Mouse (Mus musculus) limb, embryonic 15.5 days (tissue): ENCODE results near the gene Tmed2. TPM values are rescaled to one million over a fixed set of nuclear protein-coding genes. Genes with fewer than 3 reads are reported as not detected.
"Not testable (repeated sequence)": the region's sequence is repeated elsewhere in the genome, so short reads cannot be mapped to it uniquely, and the experiment has no call there.

Experiments used
- ATAC-seq: fragments of 200-750 bp; cut with Nextera tagmentation; 2 replicates; pipeline ENCODE4 v1.8.0; 2017; ENCODE audit warnings: low read depth, moderate TSS enrichment; ENCODE audit not compliant: insufficient number of reproducible peaks, low FRiP score, low TSS enrichment
- H3K27ac ChIP-seq: fragments of 300-500 bp; sonication (generic); 2 replicates; pipeline ENCODE4 v1.5.1; 2015; ENCODE audit warnings: moderate library complexity, mild to moderate bottlenecking, inconsistent platforms
- H3K27me3 ChIP-seq: fragments of 300-500 bp; sonication (generic); 2 replicates; pipeline ENCODE4 v1.6.1; 2015; ENCODE audit warnings: inconsistent platforms
- H3K36me3 ChIP-seq: fragments of 300-500 bp; sonication (generic); 2 replicates; pipeline ENCODE4 v1.6.1; 2015; ENCODE audit warnings: inconsistent platforms
- H3K4me1 ChIP-seq: fragments of 300-500 bp; sonication (generic); 2 replicates; pipeline ENCODE4 v1.6.1; 2015; ENCODE audit warnings: inconsistent platforms
- H3K4me2 ChIP-seq: fragments of 300-500 bp; sonication (generic); 2 replicates; pipeline ENCODE4 v1.6.1; 2015; ENCODE audit warnings: mild to moderate bottlenecking, inconsistent platforms
- H3K4me3 ChIP-seq: fragments of 300-500 bp; sonication (generic); 2 replicates; pipeline ENCODE4 v1.5.1; 2015; ENCODE audit warnings: mild to moderate bottlenecking, inconsistent platforms
- H3K9ac ChIP-seq: fragments of 300-500 bp; sonication (generic); 2 replicates; pipeline ENCODE4 v1.6.1; 2015; ENCODE audit warnings: inconsistent platforms
- H3K9me3 ChIP-seq: fragments of 300-500 bp; sonication (generic); 2 replicates; pipeline ENCODE4 v1.6.1; 2016; ENCODE audit warnings: inconsistent platforms
- WGBS: fragments of 180-500 bp; shearing (Covaris S2); methylation state at CpG from one replicate; pipeline ENCODE4 v1.1.7; 2015; 5-methylcytosine and 5-hydroxymethylcytosine counted together
- polyA plus RNA-seq: library from polyadenylated mRNA; unstranded; fragments of >200 nt; fragmentation: Nextera tagmentation; extraction: Ambion mirVana; gene quantifications from 2 replicates; pipeline ENCODE4 v1.2.1, GENCODE M21; 2015

Gene Tmed2
- polyA plus RNA-seq, 1 experiment from 2014 or later, result 659 TPM

GRCm38 (mm10) chr5:124550737-124551136 lies 10.2 kb downstream of the Tmed2 start:
- 79% methylated on average over 4 of the region's 4 CpGs for WGBS
- not testable (repeated sequence) for H3K9me3 ChIP-seq, ATAC-seq, H3K27ac ChIP-seq, H3K4me2 ChIP-seq, H3K4me3 ChIP-seq, H3K9ac ChIP-seq, H3K27me3 ChIP-seq
- H3K36me3 ChIP-seq, result peaks cover 44% of the 10 kb centered on the region
- H3K4me1 ChIP-seq, result peaks cover 14% of the 10 kb centered on the region

- 29% methylated on average over 5 of the region's 5 CpGs for WGBS
- not testable (repeated sequence) for H3K9ac ChIP-seq, H3K27me3 ChIP-seq, ATAC-seq, H3K9me3 ChIP-seq
- Histone ChIP-seq H3K4me2 (peak overlapping the region; percentile 82), H3K27ac (peak overlapping the region; percentile 88), H3K4me3 (peak overlapping the region; percentile 78), H3K36me3 (peaks cover 44% of the 10 kb centered on the region), H3K4me1 (peaks cover 14% of the 10 kb centered on the region)
These were observed 11.0 kb downstream of the Tmed2 start for GRCm38 (mm10) chr5:124551349-124552093.

GRCm38 (mm10) chr5:124552094-124552472 lies 11.6 kb downstream of the Tmed2 start:
- Histone ChIP-seq H3K4me3 (peak overlapping the region; percentile 78), H3K9me3 (no peaks in the 10 kb centered on the region), H3K4me1 (peaks cover 14% of the 10 kb centered on the region), H3K36me3 (peaks cover 44% of the 10 kb centered on the region), H3K9ac (peak overlapping the region; percentile 85), H3K27ac (peak overlapping the region; percentile 88), H3K27me3 (no peaks in the 10 kb centered on the region), H3K4me2 (peak overlapping the region; percentile 82)
- 4% methylated on average over 9 of the region's 9 CpGs for WGBS
- no peak; the same call in 1 of the 2 replicates for ATAC-seq

GRCm38 (mm10) chr5:124552558-124553307 lies 12.2 kb downstream of the Tmed2 start, which contains the start of gene Ddx55:
Gene Ddx55 (plus strand): TSS chr5:124552864.
- Histone ChIP-seq H3K27ac (peak within 1 kb of the TSS; percentile 88), H3K4me3 (peak within 1 kb of the TSS; percentile 78), H3K4me1 (peaks cover 14% of the 10 kb centered on the region), H3K27me3 (no peaks in the 10 kb centered on the region), H3K9me3 (no peaks in the 10 kb centered on the region), H3K9ac (peak within 1 kb of the TSS; percentile 85), H3K4me2 (peak within 1 kb of the TSS; percentile 82), H3K36me3 (peaks cover 42% of the 10 kb centered on the region)
- peak; percentile 74 for ATAC-seq
- WGBS, result under 1% methylated on average over 66 of the region's 66 CpGs

- no peak overlapping the region for H3K9ac ChIP-seq
- WGBS, result 60% methylated on average over 6 of the region's 6 CpGs
- peaks cover 14% of the 10 kb centered on the region for H3K4me1 ChIP-seq
These were observed 13.1 kb downstream of the Tmed2 start for GRCm38 (mm10) chr5:124553607-124554006.

GRCm38 (mm10) chr5:124555145-124555544 lies 14.7 kb downstream of the Tmed2 start:
- Histone ChIP-seq H3K4me3 (no peak overlapping the region), H3K9ac (no peak overlapping the region), H3K4me1 (peaks cover 14% of the 10 kb centered on the region), H3K9me3 (no peaks in the 10 kb centered on the region), H3K36me3 (peaks cover 55% of the 10 kb centered on the region), H3K4me2 (no peak overlapping the region), H3K27me3 (no peaks in the 10 kb centered on the region), H3K27ac (no peak overlapping the region)
- no peak for ATAC-seq
- 80% methylated on average over 1 of the region's 1 CpGs for WGBS

More at GRCm38 (mm10) chr5:124553607-124554006, 13.1 kb downstream of the Tmed2 start:
- Histone ChIP-seq H3K4me3 (peak overlapping the region; percentile 78), H3K27me3 (no peaks in the 10 kb centered on the region), H3K4me2 (peak overlapping the region; percentile 82), H3K9me3 (no peaks in the 10 kb centered on the region), H3K27ac (no peak overlapping the region), H3K36me3 (peaks cover 43% of the 10 kb centered on the region)
- ATAC-seq, result no peak

GRCm38 (mm10) chr5:124571068-124571467 lies 30.6 kb downstream of the Tmed2 start:
- no peaks in the 10 kb centered on the region for H3K4me1 ChIP-seq
- no peak overlapping the region for H3K4me3 ChIP-seq
- peaks cover 97% of the 10 kb centered on the region for H3K36me3 ChIP-seq
- H3K4me2 ChIP-seq, result no peak overlapping the region
- no peak overlapping the region for H3K9ac ChIP-seq
- no peaks in the 10 kb centered on the region for H3K9me3 ChIP-seq
- H3K27me3 ChIP-seq, result no peaks in the 10 kb centered on the region
- H3K27ac ChIP-seq, result no peak overlapping the region
- ATAC-seq, result no peak
- 83% methylated on average over 12 of the region's 12 CpGs for WGBS

- Histone ChIP-seq H3K36me3 (peaks cover 70% of the 10 kb centered on the region), H3K9me3 (no peaks in the 10 kb centered on the region), H3K9ac (no peak overlapping the region), H3K4me3 (no peak overlapping the region), H3K27me3 (no peaks in the 10 kb centered on the region), H3K4me1 (peaks cover 23% of the 10 kb centered on the region), H3K4me2 (no peak overlapping the region), H3K27ac (no peak overlapping the region)
- 79% methylated on average over 7 of the region's 7 CpGs for WGBS
- no peak for ATAC-seq
These were observed 35.0 kb downstream of the Tmed2 start for GRCm38 (mm10) chr5:124575467-124575866.

GRCm38 (mm10) chr5:124578633-124579317 lies 38.3 kb downstream of the Tmed2 start, which contains the start of the genes Eif2b1 and Gtf2h3:
Gene Eif2b1 (minus strand): TSS chr5:124579131.
Gene Gtf2h3 (plus strand): TSS chr5:124579140.
- Histone ChIP-seq H3K4me2 (peak within 1 kb of the TSS; percentile 83), H3K9ac (peak within 1 kb of the TSS; percentile 60), H3K4me1 (peaks cover 27% of the 10 kb centered on the region), H3K27ac (peak within 1 kb of the TSS; percentile 24; the same call in 1 of the 2 replicates), H3K9me3 (no peaks in the 10 kb centered on the region), H3K4me3 (peak within 1 kb of the TSS; percentile 79), H3K36me3 (peaks cover 50% of the 10 kb centered on the region), H3K27me3 (no peaks in the 10 kb centered on the region)
- under 1% methylated on average over 51 of the region's 51 CpGs for WGBS
- ATAC-seq, result peak; percentile 85

- no peak overlapping the region for H3K4me3 ChIP-seq
- H3K9ac ChIP-seq, result no peak overlapping the region
- 85% methylated on average over 5 of the region's 5 CpGs for WGBS
- H3K4me1 ChIP-seq, result peaks cover 25% of the 10 kb centered on the region
- no peak overlapping the region for H3K27ac ChIP-seq
- peaks cover 46% of the 10 kb centered on the region for H3K36me3 ChIP-seq
- no peaks in the 10 kb centered on the region for H3K27me3 ChIP-seq
- no peaks in the 10 kb centered on the region for H3K9me3 ChIP-seq
- no peak for ATAC-seq
- no peak overlapping the region for H3K4me2 ChIP-seq
These were observed 42.0 kb downstream of the Tmed2 start for GRCm38 (mm10) chr5:124582515-124582914.

GRCm38 (mm10) chr5:124592768-124593167 lies 52.3 kb downstream of the Tmed2 start:
- no peaks in the 10 kb centered on the region for H3K9me3 ChIP-seq
- no peaks in the 10 kb centered on the region for H3K4me1 ChIP-seq
- WGBS, result 91% methylated on average over 3 of the region's 3 CpGs
- no peaks in the 10 kb centered on the region for H3K27me3 ChIP-seq
- no peak overlapping the region for H3K27ac ChIP-seq
- ATAC-seq, result no peak
- H3K4me2 ChIP-seq, result no peak overlapping the region
- H3K4me3 ChIP-seq, result no peak overlapping the region
- no peak overlapping the region for H3K9ac ChIP-seq
- H3K36me3 ChIP-seq, result peaks cover 82% of the 10 kb centered on the region
